In the genomic region with DNA sequence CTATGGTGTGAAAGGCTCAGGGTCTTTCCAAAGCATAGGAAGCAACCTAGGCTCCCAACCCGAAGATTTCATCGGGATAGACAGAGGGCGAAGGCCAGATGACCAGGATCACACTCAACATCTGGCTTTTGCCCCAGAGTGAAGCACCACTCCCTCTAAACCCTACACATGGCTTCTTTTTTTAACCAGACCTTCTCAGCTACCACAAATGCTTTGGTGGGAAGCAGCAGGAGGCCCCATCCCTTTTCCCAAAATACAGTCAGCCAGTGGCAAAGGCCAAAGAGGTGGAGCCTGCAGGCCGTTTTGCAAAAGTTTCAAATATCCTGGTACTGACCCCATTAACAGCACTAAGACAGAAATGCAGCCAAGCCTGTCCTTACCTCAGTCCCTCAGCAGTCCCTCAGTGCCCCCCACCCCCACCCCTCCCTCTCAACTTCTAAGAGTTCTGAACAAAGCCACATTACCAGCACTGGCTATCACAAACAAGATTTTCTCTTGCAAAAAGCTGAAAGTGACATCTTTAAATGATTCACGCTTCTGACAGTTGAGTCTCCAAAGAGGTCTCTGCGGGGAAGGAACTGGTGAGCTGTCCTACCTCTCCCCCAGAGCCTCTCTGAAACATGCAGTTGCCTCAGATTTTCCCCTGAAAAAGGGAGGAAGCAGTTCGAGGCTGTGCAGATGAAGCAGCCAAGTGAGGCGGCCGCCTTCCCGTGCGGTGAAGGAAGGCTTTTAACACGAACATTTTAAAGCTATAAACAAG, we compare ENCODE assay signal across 8 mouse cellular contexts. TPM values are rescaled to one million over a fixed set of nuclear protein-coding genes. Genes with fewer than 3 reads are reported as not detected.
A peak's percentile ranks its signal among the peaks of the same experiment; 100 is the strongest.
DNase-seq lines count a peak whose midpoint lies in the region; ATAC-seq and TF ChIP-seq lines count a peak whose summit lies in the region.

No protein-coding gene starts in this region.

- no peaks in the 10 kb centered on the region for H3K27me3 ChIP-seq in embryonic facial prominence, embryonic 14.5 days (replicated peaks; ENCODE audit: control insufficient read depth, insufficient read depth, low read length)
- H3K27me3 ChIP-seq in hindbrain, embryonic 11.5 days (ENCODE audit: control insufficient read depth, insufficient read depth, low read length), result no peaks in the 10 kb centered on the region
- H3K27me3 ChIP-seq in liver, embryonic 11.5 days (replicated peaks; ENCODE audit: control insufficient read depth, insufficient read depth, low read length), result no peaks in the 10 kb centered on the region
- peaks cover 6% of the 10 kb centered on the region; the same call in 1 of the 2 replicates for H3K27me3 ChIP-seq in neural tube, embryonic 13.5 days

- DNase-seq in lung, adult 2 months, result no peak
- DNase-seq in lung, adult 18-20 months, result no peak
- peak; percentile 48 for DNase-seq in embryonic facial prominence, embryonic 14.5 days (ENCODE audit: low spot score)
- peak; percentile 37 for DNase-seq in hindbrain, embryonic 11.5 days (ENCODE audit: low spot score)
- DNase-seq in liver, embryonic 11.5 days (ENCODE audit: low spot score), result no peak
- no peak for DNase-seq in urinary bladder, postnatal 36 days (ENCODE audit: low spot score in 2 of 2)
- no peak for DNase-seq in left cerebral cortex, adult 18-20 months (ENCODE audit: low spot score in 2 of 2)

- peaks cover 11% of the 10 kb centered on the region for H3K4me1 ChIP-seq in lung, adult 2 months (ENCODE audit: control insufficient read depth, insufficient read depth, low read length)
- H3K4me1 ChIP-seq in embryonic facial prominence, embryonic 14.5 days (ENCODE audit: control insufficient read depth, insufficient read depth, low read length), result peaks cover 27% of the 10 kb centered on the region
- no peaks in the 10 kb centered on the region for H3K4me1 ChIP-seq in hindbrain, embryonic 11.5 days (replicated peaks; ENCODE audit: control insufficient read depth, insufficient read depth, low read length)
- peaks cover 6% of the 10 kb centered on the region for H3K4me1 ChIP-seq in liver, embryonic 11.5 days (replicated peaks; ENCODE audit: control insufficient read depth, insufficient read depth, low read length)
- peaks cover 17% of the 10 kb centered on the region for H3K4me1 ChIP-seq in neural tube, embryonic 13.5 days (replicated peaks)

- 4% methylated on average over 12 of the region's 12 CpGs for WGBS in lung, adult 2 months
- 4% methylated on average over 12 of the region's 12 CpGs for WGBS in embryonic facial prominence, embryonic 14.5 days
- WGBS in hindbrain, embryonic 11.5 days, result 10% methylated on average over 12 of the region's 12 CpGs
- WGBS in liver, embryonic 11.5 days, result 17% methylated on average over 12 of the region's 12 CpGs
- WGBS in neural tube, embryonic 13.5 days, result 15% methylated on average over 12 of the region's 12 CpGs

- peak overlapping the region; percentile 95 for H3K4me3 ChIP-seq in lung, adult 2 months (replicated peaks; ENCODE audit: extremely low read depth, low read depth, low read length)
- peak overlapping the region; percentile 89 for H3K4me3 ChIP-seq in embryonic facial prominence, embryonic 14.5 days (ENCODE audit: low read depth, low read length)
- H3K4me3 ChIP-seq in hindbrain, embryonic 11.5 days (ENCODE audit: low read depth, low read length), result peak overlapping the region; percentile 64
- peak overlapping the region; percentile 86 for H3K4me3 ChIP-seq in liver, embryonic 11.5 days (ENCODE audit: low read depth, low read length)
- H3K4me3 ChIP-seq in neural tube, embryonic 13.5 days, result peak overlapping the region; percentile 73

- no peak for TF ChIP-seq CTCF in lung, adult 2 months (IDR thresholded peaks at IDR 0.05; ENCODE audit: insufficient read depth, low read length)

- peak overlapping the region; percentile 92 for H3K9ac ChIP-seq in embryonic facial prominence, embryonic 14.5 days (ENCODE audit: low read depth, low read length)
- 0 out of 2 replicates have a peak overlapping the region, but pooled peaks have one; percentile 21 for H3K9ac ChIP-seq in hindbrain, embryonic 11.5 days (ENCODE audit: low read depth, low read length)
- peak overlapping the region; percentile 75 for H3K9ac ChIP-seq in liver, embryonic 11.5 days (ENCODE audit: low read depth, low read length)
- H3K9ac ChIP-seq in neural tube, embryonic 13.5 days, result peak overlapping the region; percentile 80

- ATAC-seq in embryonic facial prominence, embryonic 14.5 days (ENCODE audit: low read depth), result no peak
- no peak for ATAC-seq in hindbrain, embryonic 11.5 days (ENCODE audit: low FRiP score)
- no peak for ATAC-seq in liver, embryonic 11.5 days (replicated peaks; ENCODE audit: low FRiP score)
- ATAC-seq in neural tube, embryonic 13.5 days (ENCODE audit: low read depth), result no peak

- peaks cover 3% of the 10 kb centered on the region; the same call in 1 of the 2 replicates for H3K9me3 ChIP-seq in embryonic facial prominence, embryonic 14.5 days (ENCODE audit: control insufficient read depth, low read length)
- no peaks in the 10 kb centered on the region for H3K9me3 ChIP-seq in hindbrain, embryonic 11.5 days (ENCODE audit: control insufficient read depth, low read length)
- no peaks in the 10 kb centered on the region for H3K9me3 ChIP-seq in liver, embryonic 11.5 days (ENCODE audit: control insufficient read depth, low read length)
- no peaks in the 10 kb centered on the region for H3K9me3 ChIP-seq in neural tube, embryonic 13.5 days

- peaks cover 13% of the 10 kb centered on the region for H3K36me3 ChIP-seq in embryonic facial prominence, embryonic 14.5 days (ENCODE audit: control insufficient read depth, insufficient read depth, low read length)
- H3K36me3 ChIP-seq in hindbrain, embryonic 11.5 days (ENCODE audit: control insufficient read depth, insufficient read depth, low read length), result no peaks in the 10 kb centered on the region
- no peaks in the 10 kb centered on the region for H3K36me3 ChIP-seq in liver, embryonic 11.5 days (ENCODE audit: control insufficient read depth, insufficient read depth, low read length)
- H3K36me3 ChIP-seq in neural tube, embryonic 13.5 days, result no peaks in the 10 kb centered on the region

- H3K27ac ChIP-seq in embryonic facial prominence, embryonic 14.5 days (replicated peaks; ENCODE audit: low read depth, low read length), result peak overlapping the region; percentile 91
- no peak overlapping the region for H3K27ac ChIP-seq in hindbrain, embryonic 11.5 days (ENCODE audit: low read depth, low read length)
- H3K27ac ChIP-seq in liver, embryonic 11.5 days (ENCODE audit: low read depth, low read length), result peak overlapping the region; percentile 48; the same call in 1 of the 2 replicates
- H3K27ac ChIP-seq in neural tube, embryonic 13.5 days (replicated peaks), result peak overlapping the region; percentile 52

- no peak for TF ChIP-seq POLR2A in lung, adult 2 months (IDR thresholded peaks at IDR 0.05; ENCODE audit: borderline replicate concordance, extremely low read depth, low read depth, low read length)

- peak overlapping the region; percentile 90 for H3K4me2 ChIP-seq in embryonic facial prominence, embryonic 14.5 days (ENCODE audit: low read depth, low read length)
- peak overlapping the region; percentile 88 for H3K4me2 ChIP-seq in hindbrain, embryonic 11.5 days (replicated peaks; ENCODE audit: low read depth, low read length)
- peak overlapping the region; percentile 85 for H3K4me2 ChIP-seq in liver, embryonic 11.5 days
- H3K4me2 ChIP-seq in neural tube, embryonic 13.5 days, result peak overlapping the region; percentile 82

RNA-seq across cellular contexts. Expression of gene Creb3l2, which starts 1.3 kb away (rescaled TPM):
- 21.0 and 24.1 TPM in 2 replicates for polyA plus RNA-seq in lung, adult 2 months (2012; rRNA removed)
- 34.5 and 35.3 TPM in 2 replicates for polyA plus RNA-seq in embryonic facial prominence, embryonic 14.5 days (2014; fragmentation: Nextera tagmentation; extraction: Ambion mirVana)
- 7.6 and 10.4 TPM in 2 replicates for polyA plus RNA-seq in hindbrain, embryonic 11.5 days (2014; fragmentation: Nextera tagmentation; extraction: Ambion mirVana)
- 12.8 and 12.9 TPM in 2 replicates for polyA plus RNA-seq in liver, embryonic 11.5 days (2014; fragmentation: Nextera tagmentation; extraction: Ambion mirVana)
- 5.7 and 7.5 TPM in 2 replicates for polyA plus RNA-seq in neural tube, embryonic 13.5 days (2015; fragmentation: Nextera tagmentation; extraction: Ambion mirVana)
- 1 to 10 TPM; 6.9 to 7.0 TPM for total RNA-seq in left cerebral cortex, adult 18-20 months (2021)

Comparison
In these comparisons a context has a peak if more than half of its experiments do, and no peak if none do; other contexts are left out.
1. DNase-seq: peak in embryonic facial prominence, embryonic 14.5 days (single experiment) and hindbrain, embryonic 11.5 days (single experiment); none in lung, adult 2 months (single experiment), lung, adult 18-20 months (0 of 2), liver, embryonic 11.5 days (single experiment), urinary bladder, postnatal 36 days (0 of 2) and left cerebral cortex, adult 18-20 months (0 of 2).
2. H3K9ac ChIP-seq: peak in every context shown above with its lines; median percentile 92 in embryonic facial prominence, embryonic 14.5 days; 80 in neural tube, embryonic 13.5 days; 75 in liver, embryonic 11.5 days; 21 in hindbrain, embryonic 11.5 days.
3. Peak in every context shown above with its lines, with median percentiles within 50 percentile points of each other: H3K4me3 ChIP-seq and H3K4me2 ChIP-seq.